Mouse (Mus musculus): ENCODE data around the gene 4930539E08Rik. TPM values are rescaled to one million over a fixed set of nuclear protein-coding genes. Genes with fewer than 3 reads are reported as not detected.

4930539E08Rik gene
- polyA plus RNA-seq (2014; fragmentation: Illumina TruSeq; extraction: RNeasy Lipid Tissue Mini Kit (QIAGEN cat#74804); ENCODE audit: low read depth, low replicate concordance): 3.5 TPM

DNA sequence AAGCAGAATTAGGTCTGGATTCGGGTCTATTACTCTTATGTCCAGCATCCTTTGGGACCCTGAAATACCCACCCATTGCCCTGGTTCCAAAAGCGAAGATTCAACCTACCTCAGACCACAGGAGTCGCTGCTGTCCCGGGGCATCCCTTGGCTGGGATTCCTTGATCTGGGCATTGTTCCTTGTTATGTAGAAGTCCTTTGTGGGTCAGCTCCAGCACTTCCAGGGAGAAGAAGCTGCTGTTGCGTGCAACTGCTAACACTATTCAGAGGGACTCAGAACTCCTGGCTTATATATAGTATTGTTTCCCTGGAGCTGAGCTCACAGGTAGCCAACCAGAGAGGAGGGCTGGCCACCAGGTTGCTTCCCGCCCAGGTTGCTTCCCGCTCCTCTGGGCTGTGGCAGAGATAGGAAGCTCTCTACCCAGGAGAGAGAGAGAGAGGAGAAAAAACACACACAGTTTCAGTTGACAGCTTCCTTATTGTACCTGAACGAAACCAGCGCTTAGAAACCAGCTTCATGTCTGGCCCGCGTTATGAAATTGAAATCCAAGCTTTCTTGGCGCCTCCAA, at the start of gene 4930539E08Rik:
TSS of gene 4930539E08Rik (minus strand) at position 265 of the 569 bp plus-strand sequence.

DNA sequence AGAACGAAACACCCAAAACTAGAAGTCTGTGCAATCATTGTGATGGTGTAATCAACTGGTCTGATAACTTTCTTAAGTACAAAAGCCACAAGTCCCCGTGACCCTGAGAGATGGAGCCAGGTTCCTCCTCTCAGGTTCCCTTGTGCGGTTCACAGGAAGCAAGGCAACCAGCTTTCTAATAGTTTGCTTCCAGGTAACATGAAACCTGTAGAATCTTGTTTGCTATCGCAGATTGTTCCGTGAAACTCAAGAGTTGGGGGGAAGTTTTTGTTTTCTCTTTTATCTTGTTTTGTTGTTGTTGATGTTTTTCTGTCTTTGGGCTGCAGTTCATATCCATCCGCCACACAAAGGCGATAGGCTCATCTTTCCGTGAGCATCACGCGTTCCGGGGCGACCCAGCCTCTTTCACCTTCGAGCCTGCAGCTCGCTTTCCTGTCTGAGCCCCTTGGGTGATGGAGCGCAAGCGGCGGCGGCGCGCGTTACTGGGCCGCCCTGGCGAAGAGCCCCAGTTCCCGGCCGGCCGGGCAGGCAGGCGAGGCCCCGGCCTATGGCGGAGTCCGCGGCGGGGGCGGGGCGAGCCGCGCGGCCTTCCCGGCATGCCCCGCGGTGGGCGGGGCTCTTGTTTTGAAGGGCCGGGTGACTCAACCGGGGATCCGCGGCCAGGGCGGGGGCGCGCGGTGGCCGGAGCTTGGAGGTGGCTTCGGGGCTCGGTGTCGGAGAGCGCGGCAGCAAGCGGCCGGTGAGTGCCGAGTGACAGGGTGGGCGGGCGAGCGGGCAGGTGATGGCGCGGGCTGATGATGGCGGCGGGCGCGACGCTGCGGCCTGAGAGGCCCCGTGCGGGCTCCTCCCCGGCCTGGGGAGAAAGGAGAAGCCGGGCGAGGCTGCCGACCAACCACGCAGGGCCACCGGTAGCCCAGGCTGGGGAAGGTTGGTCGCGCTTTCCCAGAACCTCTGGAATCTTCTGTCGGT, 37.0 kb upstream of the 4930539E08Rik start, which contains the start of gene Kctd20:
TSS of gene Kctd20 (plus strand) at position 120 of the 969 bp plus-strand sequence.

DNA sequence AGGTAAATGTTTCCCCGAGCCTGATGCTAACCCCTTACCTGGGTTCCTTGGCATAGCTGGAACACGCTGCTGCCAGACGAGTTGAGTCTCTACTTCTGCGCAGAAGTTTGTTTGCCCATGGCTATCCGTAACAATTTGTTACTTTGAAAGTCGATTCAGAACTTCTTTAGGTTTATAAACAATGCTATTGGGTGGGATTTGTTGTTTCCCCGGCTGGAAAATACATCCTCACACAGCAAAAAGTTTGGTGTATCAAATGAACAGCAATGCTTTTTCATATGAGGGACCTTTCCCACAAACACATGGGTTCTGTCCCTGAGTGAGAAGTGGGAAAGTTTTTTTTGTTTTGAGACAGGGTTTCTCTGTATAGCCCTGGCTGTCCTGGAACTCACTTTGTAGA, 28.6 kb upstream of the 4930539E08Rik start, which contains the start of gene Pxt1:
TSS of gene Pxt1 (minus strand) at position 101 of the 400 bp plus-strand sequence.

DNA sequence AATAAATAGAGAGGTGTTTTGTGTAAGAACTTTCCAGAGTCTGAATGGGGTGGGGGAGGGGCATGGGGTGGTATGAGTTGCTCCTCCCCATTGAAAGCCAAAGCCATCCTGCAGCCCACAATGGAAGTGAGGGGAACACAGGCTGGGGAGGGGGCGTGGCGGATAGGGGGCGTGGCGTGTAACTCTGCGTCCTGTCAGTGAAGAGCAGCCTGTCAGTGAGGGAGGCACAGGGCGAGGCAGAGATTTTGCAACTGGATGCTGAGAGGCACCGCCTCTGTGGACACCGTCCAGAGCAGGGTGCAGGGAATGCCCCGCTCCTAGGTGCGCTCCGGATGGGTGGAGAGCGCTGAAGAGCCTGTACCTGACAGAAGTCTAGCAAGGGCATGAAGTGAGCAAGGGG, 56.9 kb downstream of the 4930539E08Rik start, which contains the start of gene Pnpla1:
TSS of gene Pnpla1 (plus strand) at position 207 of the 400 bp plus-strand sequence.

Other genes starting within 250 kb of the 4930539E08Rik start
- gene Slc26a8, start 225.1 kb downstream of the 4930539E08Rik start, polyA plus RNA-seq (2014; fragmentation: Illumina TruSeq; extraction: RNeasy Lipid Tissue Mini Kit (QIAGEN cat#74804); ENCODE audit: low read depth, low replicate concordance): 109 TPM
- 10.1 TPM for gene Mapk14, start 224.0 kb downstream of the 4930539E08Rik start, polyA plus RNA-seq (2014; fragmentation: Illumina TruSeq; extraction: RNeasy Lipid Tissue Mini Kit (QIAGEN cat#74804); ENCODE audit: low read depth, low replicate concordance)
- gene AC170998.1, start 189.2 kb downstream of the 4930539E08Rik start, polyA plus RNA-seq (2014; fragmentation: Illumina TruSeq; extraction: RNeasy Lipid Tissue Mini Kit (QIAGEN cat#74804); ENCODE audit: low read depth, low replicate concordance): 0.56 TPM
- gene Mapk13, start 146.0 kb downstream of the 4930539E08Rik start, polyA plus RNA-seq (2014; fragmentation: Illumina TruSeq; extraction: RNeasy Lipid Tissue Mini Kit (QIAGEN cat#74804); ENCODE audit: low read depth, low replicate concordance): 0.28 TPM
- gene Brpf3, start 114.2 kb downstream of the 4930539E08Rik start, polyA plus RNA-seq (2014; fragmentation: Illumina TruSeq; extraction: RNeasy Lipid Tissue Mini Kit (QIAGEN cat#74804); ENCODE audit: low read depth, low replicate concordance): 37.9 TPM
- gene Pnpla1, start 56.9 kb downstream of the 4930539E08Rik start, polyA plus RNA-seq (2014; fragmentation: Illumina TruSeq; extraction: RNeasy Lipid Tissue Mini Kit (QIAGEN cat#74804); ENCODE audit: low read depth, low replicate concordance): 0.15 TPM
- 42.1 TPM for gene Pxt1, start 28.5 kb upstream of the 4930539E08Rik start, polyA plus RNA-seq (2014; fragmentation: Illumina TruSeq; extraction: RNeasy Lipid Tissue Mini Kit (QIAGEN cat#74804); ENCODE audit: low read depth, low replicate concordance)
- 37.3 TPM for gene Kctd20, start 36.6 kb upstream of the 4930539E08Rik start, polyA plus RNA-seq (2014; fragmentation: Illumina TruSeq; extraction: RNeasy Lipid Tissue Mini Kit (QIAGEN cat#74804); ENCODE audit: low read depth, low replicate concordance)
- 46.0 TPM for gene Stk38, start 92.7 kb upstream of the 4930539E08Rik start, polyA plus RNA-seq (2014; fragmentation: Illumina TruSeq; extraction: RNeasy Lipid Tissue Mini Kit (QIAGEN cat#74804); ENCODE audit: low read depth, low replicate concordance)
- gene Srsf3, start 117.3 kb upstream of the 4930539E08Rik start, polyA plus RNA-seq (2014; fragmentation: Illumina TruSeq; extraction: RNeasy Lipid Tissue Mini Kit (QIAGEN cat#74804); ENCODE audit: low read depth, low replicate concordance): 177 TPM
- 3.9 TPM for gene Cdkn1a, start 175.7 kb upstream of the 4930539E08Rik start, polyA plus RNA-seq (2014; fragmentation: Illumina TruSeq; extraction: RNeasy Lipid Tissue Mini Kit (QIAGEN cat#74804); ENCODE audit: low read depth, low replicate concordance)
- not detected for gene Rab44, start 198.8 kb upstream of the 4930539E08Rik start, polyA plus RNA-seq (2014; fragmentation: Illumina TruSeq; extraction: RNeasy Lipid Tissue Mini Kit (QIAGEN cat#74804); ENCODE audit: low read depth, low replicate concordance)